Mouse (Mus musculus) kidney, embryonic 16.5 days (tissue): ENCODE results near the gene Prr12. TPM values are rescaled to one million over a fixed set of nuclear protein-coding genes. Genes with fewer than 3 reads are reported as not detected.
A peak's percentile ranks its signal among the peaks of the same experiment; 100 is the strongest.
"Not testable (repeated sequence)": the region's sequence is repeated elsewhere in the genome, so short reads cannot be mapped to it uniquely, and the experiment has no call there.

Source experiments
- ATAC-seq: fragments of 200-750 bp; cut with Nextera tagmentation; 2 replicates; pipeline ENCODE4 v1.8.0; 2017; ENCODE audit warnings: moderate TSS enrichment; ENCODE audit not compliant: low FRiP score, low TSS enrichment
- H3K27ac ChIP-seq: fragments of 300-500 bp; sonication (generic); 2 replicates; pipeline ENCODE4 v1.5.1; 2014; ENCODE audit warnings: low read length
- H3K27me3 ChIP-seq: fragments of 300-500 bp; sonication (generic); 2 replicates; pipeline ENCODE4 v1.6.1; 2014; ENCODE audit warnings: low read length, control low read depth, mixed read lengths; ENCODE audit not compliant: insufficient read depth
- H3K36me3 ChIP-seq: fragments of 300-500 bp; sonication (generic); 2 replicates; pipeline ENCODE4 v1.6.1; 2014; ENCODE audit warnings: low read length, control low read depth, mixed read lengths; ENCODE audit not compliant: insufficient read depth
- H3K4me1 ChIP-seq: fragments of 300-500 bp; sonication (generic); 2 replicates; pipeline ENCODE4 v1.6.1; 2014; ENCODE audit warnings: low read length, control low read depth, mixed read lengths; ENCODE audit not compliant: insufficient read depth
- H3K4me2 ChIP-seq: fragments of 300-500 bp; sonication (generic); replicated peaks from 2 replicates; pipeline ENCODE4 v1.6.1; 2014; ENCODE audit warnings: low read depth, low read length
- H3K4me3 ChIP-seq: fragments of 300-500 bp; sonication (generic); 2 replicates; pipeline ENCODE4 v1.5.1; 2014; ENCODE audit warnings: mild to moderate bottlenecking, low read length
- H3K9ac ChIP-seq: fragments of 300-500 bp; sonication (generic); replicated peaks from 2 replicates; pipeline ENCODE4 v1.6.1; 2014; ENCODE audit warnings: low read length
- H3K9me3 ChIP-seq: fragments of 300-500 bp; sonication (generic); 2 replicates; pipeline ENCODE4 v1.6.1; 2016; ENCODE audit warnings: low read length, control low read depth
- WGBS: fragments of 180-500 bp; shearing (Covaris S2); extraction: QIAGEN DNeasy Blood & Tissue Kit; methylation state at CpG from one replicate; pipeline ENCODE4 v1.1.7; 2014; 5-methylcytosine and 5-hydroxymethylcytosine counted together
- polyA plus RNA-seq: library from polyadenylated mRNA; unstranded; fragments of >200 nt; fragmentation: Nextera tagmentation; extraction: Ambion mirVana; gene quantifications from 2 replicates; pipeline ENCODE4 v1.2.1, GENCODE M21; 2015

The Prr12 gene
- polyA plus RNA-seq: 12.9 and 13.8 TPM in 2 replicates

DNA sequence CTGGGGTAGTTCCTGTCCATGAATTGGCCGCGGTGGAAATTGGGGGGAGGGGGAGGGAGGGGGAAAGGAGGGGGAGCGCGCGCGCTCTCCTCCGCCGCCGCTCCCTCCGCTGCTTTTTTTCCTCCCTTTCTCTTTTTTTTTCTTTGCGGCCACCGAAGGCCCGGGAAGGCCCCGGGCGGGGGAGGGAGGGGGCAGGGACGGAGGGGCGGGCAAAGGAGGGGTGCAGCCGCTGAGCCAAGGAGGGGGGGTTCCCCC lies at the start of gene Prr12:
Prr12 (minus strand) TSS at position 20 of the 255 bp plus-strand sequence.
- no peaks in the 10 kb centered on the region for H3K9me3 ChIP-seq
- peak within 1 kb of the TSS; percentile 95 for H3K9ac ChIP-seq
- no peak for ATAC-seq
- 0% methylated on average over 5 of the region's 18 CpGs for WGBS
- peak within 1 kb of the TSS; percentile 100 for H3K27ac ChIP-seq
- H3K27me3 ChIP-seq: no peaks in the 10 kb centered on the region
- H3K4me2 ChIP-seq: peak within 1 kb of the TSS; percentile 98
- H3K4me3 ChIP-seq: peak within 1 kb of the TSS; percentile 86
- peaks cover 29% of the 10 kb centered on the region for H3K36me3 ChIP-seq
- peaks cover 17% of the 10 kb centered on the region for H3K4me1 ChIP-seq

DNA sequence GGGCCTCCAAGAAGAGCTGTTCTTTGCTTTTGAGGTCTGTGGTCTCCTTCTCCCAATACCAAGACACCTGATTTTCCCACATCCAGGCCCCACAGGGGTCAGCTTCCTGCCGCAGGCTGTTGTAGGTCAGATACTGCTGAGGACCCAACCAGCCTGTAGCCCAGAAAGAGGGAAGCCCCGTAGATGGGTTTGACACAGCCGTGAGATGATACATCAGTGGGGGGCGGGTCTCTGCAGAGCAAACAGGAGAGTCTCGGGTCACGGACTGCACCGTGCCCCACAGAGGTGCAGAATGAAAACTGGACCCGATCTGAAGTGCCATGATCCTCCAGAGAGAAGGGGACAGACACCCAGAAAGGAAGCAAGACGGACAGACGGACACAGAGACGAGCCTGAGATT lies 49.8 kb upstream of the Prr12 start:
- ATAC-seq: no peak
- Histone ChIP-seq H3K9me3 (no peaks in the 10 kb centered on the region), H3K4me1 (peaks cover 26% of the 10 kb centered on the region), H3K9ac (peak overlapping the region; percentile 58; the same call in 1 of the 2 replicates), H3K27ac (peak overlapping the region; percentile 91), H3K36me3 (no peaks in the 10 kb centered on the region), H3K4me3 (peak overlapping the region; percentile 41), H3K4me2 (peak overlapping the region; percentile 59), H3K27me3 (no peaks in the 10 kb centered on the region)
- 64% methylated on average over 11 of the region's 11 CpGs for WGBS

- Histone ChIP-seq H3K4me1 (peaks cover 26% of the 10 kb centered on the region), H3K9me3 (no peaks in the 10 kb centered on the region), H3K4me2 (no peak overlapping the region), H3K4me3 (no peak overlapping the region), H3K27ac (no peak overlapping the region), H3K27me3 (no peaks in the 10 kb centered on the region), H3K9ac (no peak overlapping the region), H3K36me3 (no peaks in the 10 kb centered on the region)
- no peak for ATAC-seq
- 52% methylated on average over 6 of the region's 6 CpGs for WGBS
Measured at GRCm38 (mm10) chr7:45100046-45100445, 47.4 kb upstream of the Prr12 start.

DNA sequence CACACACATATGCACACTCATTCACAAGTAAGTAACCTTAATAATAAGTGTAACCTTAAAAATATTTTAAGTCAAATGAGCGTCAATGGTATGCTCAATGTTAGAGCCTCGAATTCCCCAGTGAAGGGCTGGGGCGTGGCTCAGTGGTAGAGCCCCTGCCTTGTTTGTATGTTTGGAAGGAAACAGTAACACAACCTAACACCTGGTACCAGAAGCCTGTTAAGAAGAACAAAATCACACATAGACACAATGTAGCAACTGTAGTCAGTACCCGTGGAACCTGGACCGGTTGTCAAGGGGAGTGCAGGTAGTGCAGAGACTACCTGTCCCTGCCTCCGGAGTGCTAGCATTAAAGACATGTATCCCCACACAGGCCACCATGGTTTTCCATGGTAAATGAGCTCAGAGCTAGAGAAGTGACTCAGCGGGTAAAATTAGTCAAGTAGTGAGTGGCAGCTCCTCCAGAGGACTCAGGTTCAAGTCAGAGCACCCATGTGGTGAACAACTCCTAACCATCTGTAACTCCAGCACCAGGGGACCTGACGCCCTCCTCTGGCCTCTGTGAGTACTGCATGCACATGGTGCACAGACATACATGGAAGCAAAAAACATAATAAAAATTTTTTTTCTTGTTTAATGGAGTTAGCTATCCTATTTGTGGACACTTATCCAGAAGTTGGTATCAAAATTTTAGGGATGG lies 46.0 kb upstream of the Prr12 start:
- no peak overlapping the region for H3K27ac ChIP-seq
- H3K4me1 ChIP-seq: peaks cover 32% of the 10 kb centered on the region
- 88% methylated on average over 8 of the region's 8 CpGs for WGBS
- no peaks in the 10 kb centered on the region for H3K27me3 ChIP-seq
- H3K9ac ChIP-seq: no peak overlapping the region
- H3K4me3 ChIP-seq: no peak overlapping the region
- no peaks in the 10 kb centered on the region for H3K9me3 ChIP-seq
- no peaks in the 10 kb centered on the region for H3K36me3 ChIP-seq
- H3K4me2 ChIP-seq: no peak overlapping the region
- no peak for ATAC-seq

GRCm38 (mm10) chr7:45097479-45097878 lies 44.8 kb upstream of the Prr12 start:
- Histone ChIP-seq H3K27ac (peak overlapping the region; percentile 31), H3K4me3 (no peak overlapping the region), H3K27me3 (no peaks in the 10 kb centered on the region), H3K36me3 (no peaks in the 10 kb centered on the region), H3K4me1 (peaks cover 31% of the 10 kb centered on the region), H3K4me2 (no peak overlapping the region), H3K9me3 (no peaks in the 10 kb centered on the region), H3K9ac (no peak overlapping the region)
- no peak for ATAC-seq
- WGBS: 48% methylated on average over 6 of the region's 6 CpGs

- not testable (repeated sequence) for H3K27ac ChIP-seq, ATAC-seq, H3K36me3 ChIP-seq, H3K4me3 ChIP-seq, H3K9ac ChIP-seq, H3K9me3 ChIP-seq, H3K27me3 ChIP-seq, H3K4me2 ChIP-seq
- 94% methylated on average over 14 of the region's 14 CpGs for WGBS
- H3K4me1 ChIP-seq: peaks cover 27% of the 10 kb centered on the region
Measured at GRCm38 (mm10) chr7:45095965-45096364, 43.3 kb upstream of the Prr12 start.

DNA sequence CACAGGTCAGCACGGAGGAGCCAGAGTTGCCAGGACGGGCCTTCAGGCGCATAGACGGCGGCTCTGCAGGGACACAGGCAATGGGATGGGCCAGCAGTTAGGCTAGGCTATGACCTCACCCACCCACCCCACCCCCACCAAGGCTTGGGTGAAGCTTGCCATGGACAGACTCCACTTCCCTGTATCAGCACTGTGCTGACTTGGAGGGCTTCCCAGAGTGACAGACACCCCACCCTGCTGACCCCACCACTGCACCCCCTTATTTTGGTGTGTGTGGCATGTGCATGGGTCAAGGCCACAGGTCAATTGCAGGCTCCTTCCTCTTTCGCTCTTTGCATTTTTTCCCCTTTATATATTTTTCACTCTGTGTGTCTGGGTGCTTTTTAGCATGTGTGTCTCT lies 42.7 kb upstream of the Prr12 start:
- Histone ChIP-seq H3K4me1 (peaks cover 31% of the 10 kb centered on the region), H3K27ac (peak overlapping the region; percentile 44; the same call in 1 of the 2 replicates), H3K4me3 (no peak overlapping the region), H3K9ac (no peak overlapping the region), H3K4me2 (no peak overlapping the region), H3K27me3 (no peaks in the 10 kb centered on the region), H3K36me3 (no peaks in the 10 kb centered on the region), H3K9me3 (no peaks in the 10 kb centered on the region)
- ATAC-seq: no peak
- 77% methylated on average over 6 of the region's 6 CpGs for WGBS

DNA sequence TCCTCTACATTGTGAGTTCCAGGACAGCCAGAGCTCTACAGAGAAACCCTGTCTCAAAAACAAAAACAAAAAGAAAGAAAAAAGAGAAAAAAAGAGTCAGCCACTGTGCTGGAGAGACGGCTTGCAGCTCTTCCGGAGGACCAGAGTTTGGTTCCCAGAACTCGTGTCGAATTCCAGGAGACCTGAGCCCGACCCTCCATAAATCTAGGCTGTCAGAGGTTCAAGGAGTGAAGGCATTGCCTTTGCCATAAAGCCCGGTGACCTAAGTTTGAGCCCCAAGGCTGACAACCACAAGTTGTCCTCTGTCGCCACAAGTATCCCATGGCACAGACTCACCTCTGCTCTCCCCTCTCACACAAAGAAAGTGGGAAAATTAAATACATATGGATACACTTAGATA lies 41.4 kb upstream of the Prr12 start:
- Histone ChIP-seq H3K4me2 (0 out of 2 replicates have a peak overlapping the region, but pooled peaks have one; percentile 6), H3K36me3 (0 out of 2 replicates have a peak, but pooled peaks cover 4% of the 10 kb centered on the region), H3K9me3 (no peaks in the 10 kb centered on the region), H3K9ac (no peak overlapping the region), H3K27ac (peak overlapping the region; percentile 90), H3K4me3 (peak overlapping the region; percentile 3; the same call in 1 of the 2 replicates), H3K4me1 (peaks cover 31% of the 10 kb centered on the region), H3K27me3 (no peaks in the 10 kb centered on the region)
- 13% methylated on average over 7 of the region's 7 CpGs for WGBS
- ATAC-seq: no peak; the same call in 1 of the 2 replicates

DNA sequence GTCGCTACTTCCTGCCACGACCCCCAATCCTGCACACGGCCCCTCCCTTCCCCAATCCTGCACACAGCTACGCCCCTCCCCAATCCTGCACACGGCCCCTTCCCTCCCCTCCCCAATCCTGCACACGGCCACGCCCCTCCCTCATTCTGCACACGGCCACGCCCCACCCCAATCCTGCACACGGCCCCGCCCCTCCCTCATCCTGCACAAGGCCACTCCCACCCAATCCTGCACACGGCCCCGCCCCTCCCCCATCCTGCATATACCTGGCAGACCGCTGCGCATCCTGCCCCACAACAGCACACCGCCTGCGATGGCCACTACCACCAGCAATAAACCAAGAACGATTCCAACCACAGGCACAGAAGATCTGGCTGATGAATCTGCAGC lies 40.8 kb upstream of the Prr12 start:
- Histone ChIP-seq H3K27ac (peak overlapping the region; percentile 90), H3K4me2 (0 out of 2 replicates have a peak overlapping the region, but pooled peaks have one; percentile 6), H3K27me3 (no peaks in the 10 kb centered on the region), H3K4me1 (peaks cover 31% of the 10 kb centered on the region), H3K9me3 (no peaks in the 10 kb centered on the region), H3K4me3 (no peak overlapping the region), H3K36me3 (peaks cover 8% of the 10 kb centered on the region; the same call in 1 of the 2 replicates), H3K9ac (no peak overlapping the region)
- 28% methylated on average over 13 of the region's 18 CpGs for WGBS
- no peak for ATAC-seq

DNA sequence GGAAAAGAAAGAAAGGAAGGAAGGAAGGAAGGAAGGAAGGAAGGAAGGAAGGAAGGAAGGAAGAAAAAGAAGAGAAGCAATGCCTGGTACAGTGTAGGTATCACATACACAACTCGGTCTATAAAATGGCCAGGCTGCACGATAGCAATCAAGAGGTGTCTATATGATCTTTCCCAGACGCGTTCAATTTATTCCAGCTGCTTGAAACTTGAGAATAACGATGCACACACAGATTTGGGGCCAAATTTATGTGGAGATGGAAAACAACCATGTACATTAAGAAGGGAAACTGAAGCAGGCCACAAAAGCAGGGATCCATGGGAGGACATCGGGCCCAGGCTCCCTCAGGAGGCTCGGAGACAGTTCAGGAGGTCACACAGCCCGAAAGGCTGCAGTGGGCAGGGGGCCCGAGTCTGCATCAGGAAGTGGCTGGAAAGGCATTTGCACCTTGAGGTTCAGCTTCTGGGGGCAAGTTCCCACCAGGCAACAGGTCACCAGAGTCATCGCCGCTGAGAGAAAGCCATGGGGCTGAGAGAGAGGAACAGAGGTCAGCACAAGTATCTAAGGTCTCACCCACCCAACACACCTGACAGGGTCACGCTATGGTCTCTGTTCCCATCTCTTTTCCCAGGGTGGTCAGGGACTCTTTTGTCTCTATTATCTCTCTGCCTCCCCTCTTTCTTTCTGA lies 40.3 kb upstream of the Prr12 start:
- WGBS: 31% methylated on average over 12 of the region's 12 CpGs
- H3K4me2 ChIP-seq: no peak overlapping the region
- H3K4me3 ChIP-seq: no peak overlapping the region
- H3K27ac ChIP-seq: peak overlapping the region; percentile 90
- peak overlapping the region; percentile 2; the same call in 1 of the 2 replicates for H3K9ac ChIP-seq
- H3K27me3 ChIP-seq: no peaks in the 10 kb centered on the region
- peaks cover 13% of the 10 kb centered on the region for H3K36me3 ChIP-seq
- no peak for ATAC-seq
- no peaks in the 10 kb centered on the region for H3K9me3 ChIP-seq
- peaks cover 31% of the 10 kb centered on the region for H3K4me1 ChIP-seq
